Mouse (Mus musculus) ES-Bruce4 (cell line): ENCODE results near the gene Tbc1d12. TPM values are rescaled to one million over a fixed set of nuclear protein-coding genes. Genes with fewer than 3 reads are reported as not detected.
A peak's percentile ranks its signal among the peaks of the same experiment; 100 is the strongest.

Experiments used
- H3K27ac ChIP-seq: 2 replicates; pipeline ENCODE4 v1.5.1; 2012; ENCODE audit warnings: low read length, inconsistent platforms; ENCODE audit not compliant: insufficient read depth
- H3K27me3 ChIP-seq: 2 replicates; pipeline ENCODE4 v1.6.1; 2012; ENCODE audit warnings: mild to moderate bottlenecking, low read length, inconsistent platforms; ENCODE audit not compliant: control insufficient read depth, poor library complexity, insufficient read depth, severe bottlenecking
- H3K36me3 ChIP-seq: 2 replicates; pipeline ENCODE4 v1.6.1; 2012; ENCODE audit warnings: inconsistent platforms, mild to moderate bottlenecking, low read length, moderate library complexity; ENCODE audit not compliant: control insufficient read depth, poor library complexity, insufficient read depth, severe bottlenecking
- H3K4me1 ChIP-seq: one replicate; pipeline ENCODE4 v1.8.1; 2011; ENCODE audit warnings: low read length; ENCODE audit not compliant: control insufficient read depth, insufficient read depth
- H3K4me3 ChIP-seq: 2 replicates; pipeline ENCODE4 v1.5.1; 2011; ENCODE audit warnings: low read depth, mild to moderate bottlenecking, low read length
- H3K9ac ChIP-seq: 2 replicates; pipeline ENCODE4 v1.6.1; 2012; ENCODE audit warnings: low read depth, mild to moderate bottlenecking, inconsistent platforms; ENCODE audit not compliant: poor library complexity, severe bottlenecking
- H3K9me3 ChIP-seq: replicated peaks from 2 replicates; pipeline ENCODE4 v1.6.1; 2012; ENCODE audit warnings: mild to moderate bottlenecking, low read length, inconsistent platforms; ENCODE audit not compliant: control insufficient read depth, poor library complexity, insufficient read depth, severe bottlenecking
- CTCF ChIP-seq: IDR thresholded peaks from one replicate; pipeline ENCODE4 v1.8.1; 2011; ENCODE audit warnings: low read depth, low read length
- EP300 ChIP-seq: IDR thresholded peaks from 2 replicates; pipeline ENCODE4 v1.6.1; 2011; ENCODE audit warnings: low read depth, low read length; ENCODE audit not compliant: insufficient read depth
- POLR2A ChIP-seq: IDR thresholded peaks from one replicate; pipeline ENCODE4 v1.8.1; 2011; ENCODE audit warnings: low read length; ENCODE audit not compliant: insufficient read depth
- polyA plus RNA-seq: library from polyadenylated mRNA; stranded (reverse); fragments of >200 nt; gene quantifications from 2 replicates; pipeline ENCODE4 v1.2.4, GENCODE M21; 2011; ENCODE audit warnings: low read depth; ENCODE audit not compliant: missing spikeins, insufficient read depth, insufficient read length

The Tbc1d12 gene
- polyA plus RNA-seq, 1 experiment, result 6.3 TPM

GRCm38 (mm10) chr19:38818191-38818590, 18.2 kb upstream of the Tbc1d12 start:
- Histone ChIP-seq H3K9ac (peak overlapping the region; percentile 68), H3K27ac (no peak overlapping the region), H3K9me3 (no peaks in the 10 kb centered on the region), H3K36me3 (peaks cover 24% of the 10 kb centered on the region), H3K27me3 (no peaks in the 10 kb centered on the region), H3K4me3 (peak overlapping the region; percentile 97), H3K4me1 (no peaks in the 10 kb centered on the region)
- TF ChIP-seq POLR2A, result no peak
- no peak for TF ChIP-seq EP300
- TF ChIP-seq CTCF, result no peak

- Histone ChIP-seq H3K4me3 (peak within 1 kb of the TSS; percentile 97), H3K4me1 (no peaks in the 10 kb centered on the region), H3K9me3 (no peaks in the 10 kb centered on the region), H3K27me3 (no peaks in the 10 kb centered on the region), H3K36me3 (peaks cover 22% of the 10 kb centered on the region), H3K9ac (peak within 1 kb of the TSS; percentile 68), H3K27ac (peak within 1 kb of the TSS; percentile 52)
- peak; percentile 80 for TF ChIP-seq CTCF
- TF ChIP-seq EP300, result 0 out of 2 replicates have a peak, but pooled peaks have one; percentile 35
- TF ChIP-seq POLR2A, result peak; percentile 70
These were observed 17.5 kb upstream of the Tbc1d12 start, which contains the start of gene Noc3l for GRCm38 (mm10) chr19:38818766-38819426. TSS of gene Noc3l (minus strand) at chr19:38819237.

GRCm38 (mm10) chr19:38819427-38819802, 17.0 kb upstream of the Tbc1d12 start:
- H3K36me3 ChIP-seq, result peaks cover 17% of the 10 kb centered on the region
- H3K27ac ChIP-seq, result peak overlapping the region; percentile 52
- H3K27me3 ChIP-seq, result no peaks in the 10 kb centered on the region
- H3K4me3 ChIP-seq, result peak overlapping the region; percentile 97
- TF ChIP-seq POLR2A (no peak), EP300 (no peak), CTCF (no peak)
- no peaks in the 10 kb centered on the region for H3K9me3 ChIP-seq
- peak overlapping the region; percentile 68 for H3K9ac ChIP-seq
- no peaks in the 10 kb centered on the region for H3K4me1 ChIP-seq

- H3K9me3 ChIP-seq, result no peaks in the 10 kb centered on the region
- no peaks in the 10 kb centered on the region; the same call in 1 of the 2 replicates for H3K27me3 ChIP-seq
- TF ChIP-seq POLR2A (no peak), EP300 (no peak), CTCF (no peak)
- H3K4me3 ChIP-seq, result no peak overlapping the region
- no peak overlapping the region for H3K27ac ChIP-seq
- H3K36me3 ChIP-seq, result peaks cover 9% of the 10 kb centered on the region
- no peaks in the 10 kb centered on the region for H3K4me1 ChIP-seq
- no peak overlapping the region for H3K9ac ChIP-seq
These were observed 16.1 kb upstream of the Tbc1d12 start for GRCm38 (mm10) chr19:38820186-38820804.

GRCm38 (mm10) chr19:38833224-38833623, 3.2 kb upstream of the Tbc1d12 start:
- no peaks in the 10 kb centered on the region for H3K9me3 ChIP-seq
- H3K9ac ChIP-seq, result no peak overlapping the region
- no peaks in the 10 kb centered on the region for H3K4me1 ChIP-seq
- H3K27ac ChIP-seq, result no peak overlapping the region
- H3K36me3 ChIP-seq, result no peaks in the 10 kb centered on the region
- no peaks in the 10 kb centered on the region for H3K27me3 ChIP-seq
- TF ChIP-seq CTCF (no peak), EP300 (no peak), POLR2A (no peak)
- H3K4me3 ChIP-seq, result no peak overlapping the region

GRCm38 (mm10) chr19:38836084-38836437, 318 bp upstream of the Tbc1d12 start:
- Histone ChIP-seq H3K27me3 (no peaks in the 10 kb centered on the region), H3K4me3 (peak overlapping the region; percentile 57), H3K9me3 (no peaks in the 10 kb centered on the region), H3K36me3 (0 out of 2 replicates have a peak, but pooled peaks cover 3% of the 10 kb centered on the region), H3K27ac (no peak overlapping the region), H3K9ac (peak overlapping the region; percentile 91; the same call in 1 of the 2 replicates), H3K4me1 (no peaks in the 10 kb centered on the region)
- no peak for TF ChIP-seq POLR2A
- TF ChIP-seq EP300, result no peak
- TF ChIP-seq CTCF, result no peak
